Mouse (Mus musculus): ENCODE measurements around the gene Hsd17b3. TPM values are rescaled to one million over a fixed set of nuclear protein-coding genes. Genes with fewer than 3 reads are reported as not detected.

Gene Hsd17b3
- total RNA-seq, 2 experiments from 2014 or later: not detected

DNA sequence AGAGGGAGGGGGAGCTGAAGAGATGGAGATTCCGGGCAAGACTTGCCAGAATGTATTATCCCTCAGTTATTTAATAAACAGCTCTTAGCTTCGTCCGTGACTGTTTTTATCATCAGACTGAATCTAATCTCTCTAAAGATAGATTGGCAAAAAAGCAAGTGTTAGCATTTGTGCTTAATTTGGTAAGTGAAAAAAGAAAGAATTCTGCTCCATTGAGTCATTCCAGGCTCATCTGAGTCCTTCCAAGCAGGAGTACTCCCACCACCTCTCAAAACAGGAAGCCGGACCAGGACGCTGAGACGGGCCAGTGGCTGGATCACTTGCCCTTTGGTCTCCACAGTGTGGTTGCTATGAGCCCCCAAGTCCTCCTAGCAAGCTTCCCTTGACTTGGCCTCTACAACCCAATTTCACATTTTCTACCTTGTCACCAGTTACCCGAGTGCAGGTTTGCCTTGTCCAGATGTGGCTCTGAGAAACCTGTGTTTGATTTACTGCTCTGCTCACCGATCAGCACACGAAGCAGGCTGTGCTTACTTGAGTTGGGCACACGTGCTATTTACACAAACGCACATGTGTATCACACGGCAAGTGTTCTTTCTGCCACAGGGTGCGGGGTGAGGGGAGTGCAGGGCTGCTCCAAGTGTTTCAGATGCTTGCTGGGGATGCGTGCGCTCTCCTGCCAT is 66.1 kb downstream of the Hsd17b3 start:
- DNase-seq (ENCODE audit: low spot score): no peak

DNA sequence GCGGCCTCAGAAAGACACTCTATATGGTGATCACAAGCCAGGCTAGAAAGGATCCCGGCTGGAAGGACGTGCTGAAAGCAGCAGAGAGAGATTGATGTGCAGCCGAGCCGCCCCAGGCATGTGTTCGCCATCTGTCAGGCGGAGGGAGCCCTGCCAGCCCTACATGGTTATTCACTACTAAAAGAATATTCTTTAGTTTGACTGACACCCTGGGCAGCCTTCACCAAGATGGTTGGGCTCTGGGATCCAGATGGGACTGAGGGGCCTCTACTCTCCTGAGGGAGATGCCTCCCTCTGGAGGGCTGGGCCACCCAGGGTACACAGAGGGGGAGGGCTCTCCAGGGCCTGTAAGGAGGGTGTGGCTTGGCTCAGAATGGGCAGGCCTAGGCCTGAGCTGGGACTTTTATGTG is 68.1 kb downstream of the Hsd17b3 start:
- no peak for DNase-seq (ENCODE audit: low spot score)

DNA sequence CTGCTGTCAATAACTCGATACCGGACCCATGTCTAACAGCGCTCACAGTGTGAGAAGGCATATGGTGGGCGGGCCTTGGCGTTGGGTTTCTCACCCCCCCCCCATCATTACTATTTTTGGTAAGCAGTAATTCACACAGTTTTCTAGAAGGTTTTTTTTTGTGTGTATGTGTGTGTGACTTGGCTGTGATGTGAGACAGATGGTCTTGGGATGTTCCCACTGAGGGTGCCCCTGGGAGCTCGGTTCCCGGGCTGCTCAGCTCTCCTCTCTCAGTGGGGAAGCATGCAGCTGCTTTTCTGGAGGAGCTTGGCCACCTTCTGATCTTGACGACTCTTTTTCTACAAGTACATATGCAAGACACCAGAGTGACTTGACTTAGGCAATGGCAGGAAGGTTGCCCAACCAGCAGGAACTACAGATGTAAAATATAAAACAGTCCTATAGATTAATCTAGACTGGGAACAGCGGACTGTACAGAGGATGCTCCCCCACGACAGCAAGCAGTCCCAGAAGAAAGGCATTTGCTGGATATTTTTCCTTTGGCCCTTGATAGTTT is 70.4 kb downstream of the Hsd17b3 start:
- DNase-seq (ENCODE audit: low spot score): no peak

DNA sequence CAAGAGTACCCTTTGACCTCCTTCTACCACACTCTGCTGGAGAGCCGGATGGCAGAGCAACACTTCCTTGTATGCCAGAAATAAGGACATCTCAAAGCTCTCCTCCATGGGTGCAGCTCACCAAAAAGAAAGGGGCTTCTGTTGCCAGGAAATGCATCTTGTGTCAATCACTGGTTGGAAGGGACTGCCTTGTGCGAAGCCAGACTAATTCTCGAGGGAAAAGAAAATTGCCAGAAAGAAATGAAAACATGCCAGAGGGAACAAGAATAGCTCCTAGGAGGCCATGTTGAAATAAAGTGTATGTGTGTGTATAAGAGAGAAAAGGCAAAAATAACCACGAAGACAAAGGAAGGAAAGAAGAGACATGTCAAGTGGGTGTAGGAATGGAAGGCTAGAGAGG is 73.0 kb downstream of the Hsd17b3 start:
- no peak for DNase-seq (ENCODE audit: low spot score)

DNA sequence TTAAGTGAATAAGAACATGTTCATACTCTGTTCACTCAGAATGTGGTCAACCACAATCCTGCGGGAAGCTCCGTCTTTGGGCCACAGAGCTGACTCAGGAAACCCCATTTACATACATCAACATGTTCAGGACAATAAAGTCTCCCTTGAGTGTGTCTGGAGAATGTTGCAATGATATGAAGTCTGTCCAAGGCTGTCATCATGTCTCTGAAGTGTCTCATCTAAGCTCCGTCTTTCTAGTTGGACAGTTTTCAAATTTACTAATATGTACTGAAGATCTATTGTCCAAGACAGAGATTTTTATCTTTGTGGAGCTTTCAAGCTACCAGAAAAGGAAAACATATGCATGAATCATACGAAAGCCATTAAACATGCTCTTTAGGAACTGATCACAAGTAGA is 77.9 kb downstream of the Hsd17b3 start:
- no peak for DNase-seq (ENCODE audit: low spot score)

Other genes with a start within 250 kb of the Hsd17b3 start
- gene Slc35d2, start 40.1 kb upstream of the Hsd17b3 start, total RNA-seq (2021): under 1 TPM; 0.50 to 0.66 TPM
- 10 to 100 TPM; 33.2 to 34.5 TPM for gene Zfp367, start 64.0 kb upstream of the Hsd17b3 start, total RNA-seq (2021)
- 10 to 100 TPM; 25.1 to 28.4 TPM for gene Habp4, start 72.6 kb upstream of the Hsd17b3 start, total RNA-seq (2021)
- 1 to 10 TPM; 5.9 to 7.5 TPM for gene Cdc14b, start 186.1 kb upstream of the Hsd17b3 start, total RNA-seq (2021)
- gene Aaed1, start 223.5 kb upstream of the Hsd17b3 start, total RNA-seq (2021): 10 to 100 TPM; 47.3 to 51.5 TPM